Mouse (Mus musculus) ovary, adult 18-20 months (tissue): ENCODE results near the gene Pick1.
A peak's percentile ranks its signal among the peaks of the same experiment; 100 is the strongest.
"Not testable (repeated sequence)": the region's sequence is repeated elsewhere in the genome, so short reads cannot be mapped to it uniquely, and the experiment has no call there.

Experiments
- DNase-seq: peaks from one replicate; pipeline ENCODE4 v3.0.0; 2022; ENCODE audit warnings: low spot score, mixed read lengths

Pick1 gene

GRCm38 (mm10) chr15:79225780-79226179, 3.2 kb upstream of the Pick1 start:
- DNase-seq = not testable (repeated sequence)

DNA sequence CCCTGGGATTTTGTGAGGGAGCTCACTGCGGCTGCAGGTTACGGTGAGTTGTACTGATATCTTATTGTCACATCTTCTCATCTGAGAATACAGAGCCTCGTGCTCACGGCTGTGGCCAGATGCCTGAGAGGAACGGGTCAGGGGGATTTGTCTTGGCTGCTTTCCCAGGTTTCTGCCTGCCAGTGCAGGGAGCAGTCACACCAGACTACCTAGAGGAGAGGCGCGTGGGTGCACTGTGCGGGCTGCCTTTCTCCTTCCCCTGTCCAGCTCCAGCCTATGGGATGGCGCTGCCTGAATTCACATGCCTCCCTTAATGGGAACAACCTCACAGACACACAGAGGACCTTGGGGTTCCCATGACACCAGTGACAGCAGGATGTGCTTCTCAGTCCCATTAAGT, 6.3 kb downstream of the Pick1 start:
- DNase-seq = no peak

DNA sequence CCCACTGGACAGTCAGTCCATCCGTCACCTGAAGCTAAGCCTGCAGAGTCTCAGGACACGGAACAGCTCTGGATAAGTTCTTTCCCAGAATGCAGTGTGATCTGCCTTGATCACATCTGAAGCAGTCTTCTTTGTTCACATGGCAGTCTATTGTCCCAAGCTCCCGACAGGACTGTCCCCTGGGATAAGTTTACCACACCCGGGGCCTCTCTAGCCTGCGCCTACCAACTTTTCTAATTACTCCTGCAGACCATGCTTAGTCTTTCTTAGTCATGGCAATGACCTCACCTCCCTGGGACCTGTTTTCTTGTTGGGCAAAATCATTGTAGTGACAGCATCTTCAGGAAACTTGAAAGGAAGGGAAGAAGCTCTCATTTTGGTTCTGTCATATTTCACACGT, 9.1 kb downstream of the Pick1 start:
- no peak for DNase-seq

DNA sequence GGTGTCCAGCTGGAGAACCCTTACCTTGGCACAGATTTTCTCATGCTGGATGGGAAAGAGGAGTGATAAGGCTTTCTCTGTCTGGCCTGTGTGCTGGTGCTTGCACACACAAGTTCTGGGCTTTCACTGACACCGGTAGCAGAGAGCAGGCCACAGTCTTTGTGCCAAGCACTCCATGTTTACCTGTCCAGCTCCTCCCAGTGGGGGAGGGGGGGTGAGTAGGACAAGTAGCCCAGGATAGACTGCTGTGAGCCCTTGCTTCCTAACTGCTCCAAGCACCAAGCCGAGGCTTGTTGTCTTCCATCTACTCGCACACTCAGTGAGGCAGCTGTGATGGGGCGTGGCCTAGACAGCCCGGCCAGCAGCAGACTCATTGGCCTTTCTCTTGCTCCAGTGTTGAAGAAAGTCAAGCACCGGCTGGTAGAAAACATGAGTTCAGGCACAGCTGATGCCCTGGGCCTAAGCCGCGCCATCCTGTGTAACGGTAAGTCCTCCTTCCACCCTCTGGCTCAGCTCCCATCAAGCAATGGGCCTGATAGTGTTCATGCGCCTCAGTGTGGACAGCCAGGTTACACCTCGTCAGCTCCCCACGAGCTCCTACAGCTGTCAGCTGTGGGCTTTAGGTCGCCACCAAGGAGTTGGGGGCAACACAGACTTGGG, 13.7 kb downstream of the Pick1 start:
- DNase-seq = no peak

- DNase-seq = peak; percentile 90
These were observed 14.5 kb downstream of the Pick1 start for GRCm38 (mm10) chr15:79243234-79244042.

DNA sequence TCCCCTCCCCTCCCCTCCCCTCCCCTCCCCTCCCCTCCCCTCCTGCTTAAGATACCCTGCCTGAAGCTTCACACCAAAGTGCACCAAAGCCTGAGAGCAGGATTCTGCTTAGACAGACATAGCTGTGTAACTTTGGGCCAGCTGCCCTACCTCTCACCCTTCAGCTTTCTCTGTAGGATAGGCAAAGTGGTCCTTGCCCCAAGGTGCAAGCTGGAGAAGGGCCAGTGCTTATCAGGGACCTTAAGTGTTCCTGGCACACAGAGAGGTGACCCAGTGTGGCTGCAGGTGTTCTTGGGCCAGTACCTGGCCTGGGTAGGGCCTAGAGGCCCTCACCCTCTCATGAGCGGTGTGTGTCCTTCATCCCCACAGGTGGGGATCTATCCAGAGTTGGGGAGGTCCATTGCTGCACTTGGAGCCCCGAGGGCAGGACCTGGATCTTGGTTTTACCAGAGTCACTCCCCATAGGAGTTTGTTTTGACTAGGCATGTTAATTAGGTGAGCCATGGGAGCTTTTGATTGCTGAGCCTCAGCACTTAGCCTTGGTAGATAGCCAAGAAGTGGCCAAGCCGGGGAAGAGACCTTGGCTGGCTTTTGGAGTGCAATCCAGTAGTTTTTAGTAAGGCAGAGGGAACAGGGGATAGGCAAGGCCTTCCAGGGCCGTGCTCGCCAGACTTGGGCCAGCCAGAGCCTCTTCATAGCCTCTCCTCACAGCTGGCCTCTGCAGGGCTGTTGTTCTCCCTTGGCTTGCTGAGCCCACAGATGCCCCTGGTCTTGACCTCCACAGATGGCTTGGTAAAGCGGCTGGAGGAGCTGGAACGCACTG, 15.3 kb downstream of the Pick1 start:
- DNase-seq = peak; percentile 80

DNA sequence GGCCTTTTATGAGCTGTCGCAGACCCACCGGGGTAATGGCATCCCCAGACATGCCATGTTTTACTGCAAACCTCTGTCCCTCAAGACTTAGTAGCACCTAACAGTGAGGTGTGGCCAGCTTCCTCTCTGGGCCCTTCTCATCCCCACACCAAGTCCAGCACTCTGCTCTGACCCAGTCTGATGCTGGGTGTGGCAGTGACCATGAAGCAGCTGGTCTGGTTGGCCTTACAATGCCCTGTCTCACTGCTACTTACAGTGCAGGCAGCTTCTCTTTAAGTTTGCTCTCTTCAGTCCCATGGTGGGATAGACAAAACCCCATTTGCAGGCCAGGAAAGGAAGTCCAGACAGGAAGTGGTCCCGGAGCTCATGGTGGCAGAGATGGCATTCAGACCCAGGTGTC, 16.3 kb downstream of the Pick1 start:
- no peak for DNase-seq

DNA sequence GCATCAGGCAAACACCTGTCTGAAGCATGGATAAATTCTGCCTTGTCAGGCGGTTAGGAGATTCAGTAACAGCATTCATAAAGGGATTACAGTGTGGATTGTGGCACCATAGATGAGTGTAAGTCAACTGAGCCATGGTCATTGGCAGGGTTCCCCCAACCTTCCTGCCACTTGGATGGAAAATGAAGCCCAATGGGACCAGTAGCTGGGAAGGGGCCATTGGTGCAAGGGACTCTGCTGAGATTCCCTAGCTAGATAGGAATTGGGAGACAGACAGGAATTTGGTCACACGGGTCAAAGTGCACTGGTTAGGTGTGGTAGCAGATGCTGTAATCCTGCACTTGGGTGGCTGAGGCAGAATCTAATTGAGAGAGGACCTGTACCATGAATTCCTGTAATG, 21.3 kb downstream of the Pick1 start:
- DNase-seq = no peak

DNA sequence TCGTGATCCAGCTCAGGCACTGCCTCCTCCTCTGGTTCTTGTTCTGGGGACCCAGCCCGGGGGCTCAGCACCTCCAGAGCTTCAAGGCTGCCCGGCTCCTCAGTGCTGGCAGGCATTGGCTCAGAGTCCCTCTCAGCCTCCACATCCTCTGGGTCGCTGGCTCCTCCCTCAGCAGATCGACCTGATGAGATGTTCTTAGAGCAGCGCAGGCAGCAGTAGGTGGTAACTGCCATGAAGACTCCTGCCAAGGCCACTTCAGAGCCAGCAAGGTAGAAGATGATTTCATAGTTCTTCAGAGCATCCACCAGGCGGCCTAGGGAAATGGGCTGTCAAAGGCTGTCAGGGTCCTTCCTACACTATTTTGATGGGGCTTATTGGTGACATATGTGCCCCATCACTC, 22.2 kb downstream of the Pick1 start:
- no peak for DNase-seq

- no peak for DNase-seq
These were observed 23.0 kb downstream of the Pick1 start for GRCm38 (mm10) chr15:79251781-79252491.

GRCm38 (mm10) chr15:79252580-79252979, 23.6 kb downstream of the Pick1 start:
- DNase-seq = no peak

GRCm38 (mm10) chr15:79254661-79255060, 25.7 kb downstream of the Pick1 start, which contains the start of gene Slc16a8:
TSS of gene Slc16a8 (minus strand) at chr15:79254761.
- DNase-seq = no peak

DNA sequence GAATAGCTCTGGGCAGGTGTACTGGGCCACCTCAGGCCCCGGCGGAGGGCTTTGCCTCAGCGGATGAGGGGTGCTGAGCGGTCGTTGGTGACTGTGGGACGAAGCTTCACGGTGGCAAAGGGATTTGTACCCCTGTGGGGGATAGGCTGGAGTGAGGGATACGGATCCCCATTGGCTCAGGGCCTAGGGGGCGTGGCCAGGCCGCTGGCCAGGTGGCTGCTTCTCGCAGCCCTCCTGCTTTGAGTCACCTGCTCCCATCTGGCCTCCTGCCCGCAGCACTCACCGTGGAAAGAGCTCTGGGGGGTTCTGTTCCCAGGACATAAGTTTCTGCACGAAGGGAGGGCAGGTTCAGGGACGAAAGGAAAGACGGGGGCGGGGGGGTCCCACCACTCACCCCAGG, 29.5 kb downstream of the Pick1 start:
- no peak for DNase-seq

GRCm38 (mm10) chr15:79261095-79261725, 32.2 kb downstream of the Pick1 start:
- no peak for DNase-seq

GRCm38 (mm10) chr15:79261757-79262156, 32.8 kb downstream of the Pick1 start:
- DNase-seq = no peak

DNA sequence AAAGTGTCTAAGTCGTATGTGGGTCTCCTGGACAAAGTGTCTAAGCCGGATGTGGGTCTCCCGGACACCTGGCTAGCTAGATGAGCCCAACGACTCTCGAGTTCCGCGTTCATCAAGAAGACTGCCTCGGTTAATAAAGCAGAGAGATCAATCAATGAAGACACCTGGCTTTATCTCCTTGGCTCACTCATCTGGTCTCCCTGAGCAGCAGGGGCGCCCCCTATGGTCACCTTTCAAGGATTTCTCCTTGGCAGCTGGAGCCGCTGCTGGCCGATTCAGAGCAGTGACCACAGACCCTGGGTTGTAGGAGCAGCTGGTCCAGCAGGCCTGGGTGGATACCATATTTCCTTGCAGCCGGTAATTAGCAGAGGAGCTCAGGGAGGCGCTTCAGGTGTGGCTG, 33.4 kb downstream of the Pick1 start:
- no peak for DNase-seq

DNA sequence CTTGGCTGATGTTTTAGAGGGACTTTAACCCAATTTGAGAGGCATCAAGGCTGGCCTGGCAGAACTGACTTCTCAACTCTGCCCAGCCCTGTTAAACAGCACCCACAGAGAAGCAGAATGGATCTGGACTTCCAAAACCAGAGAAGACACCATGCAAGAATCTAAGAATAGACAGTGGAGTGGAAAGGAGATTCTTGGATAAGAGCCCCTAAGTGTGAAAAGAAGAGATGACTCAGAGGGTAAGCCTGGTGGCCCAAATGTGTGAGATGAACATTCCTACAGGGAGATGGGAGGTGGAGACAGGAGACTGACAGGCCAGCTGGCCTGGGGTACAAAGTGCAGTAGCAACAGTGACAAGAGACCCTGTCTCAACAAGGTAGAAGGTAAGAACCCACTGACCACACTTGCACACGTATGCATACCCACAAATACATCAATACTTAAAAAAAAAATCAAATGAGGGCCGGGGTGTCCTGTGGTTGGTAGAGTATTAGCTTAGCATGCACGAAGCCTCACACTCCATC, 33.9 kb downstream of the Pick1 start:
- DNase-seq = no peak

DNA sequence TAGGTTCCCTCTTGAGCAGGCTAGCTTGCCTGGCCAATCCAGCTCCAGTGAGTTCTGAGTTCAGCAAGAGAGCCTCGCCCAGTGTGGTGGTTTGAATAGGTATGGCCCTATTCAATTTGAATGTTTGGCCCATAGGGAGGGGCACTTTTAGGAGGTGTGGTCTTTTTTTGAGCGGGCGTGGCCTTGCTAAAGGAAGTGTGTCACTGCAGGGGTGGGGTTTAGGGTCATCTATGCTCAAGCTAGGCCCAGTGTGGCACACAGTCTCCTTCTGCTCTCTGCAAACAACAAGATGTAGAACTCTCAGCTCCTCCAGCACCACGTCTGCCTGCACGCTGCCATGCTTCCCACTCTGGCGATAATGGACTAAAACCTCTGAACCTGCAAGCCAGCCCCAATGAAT, 34.8 kb downstream of the Pick1 start:
- no peak for DNase-seq

DNA sequence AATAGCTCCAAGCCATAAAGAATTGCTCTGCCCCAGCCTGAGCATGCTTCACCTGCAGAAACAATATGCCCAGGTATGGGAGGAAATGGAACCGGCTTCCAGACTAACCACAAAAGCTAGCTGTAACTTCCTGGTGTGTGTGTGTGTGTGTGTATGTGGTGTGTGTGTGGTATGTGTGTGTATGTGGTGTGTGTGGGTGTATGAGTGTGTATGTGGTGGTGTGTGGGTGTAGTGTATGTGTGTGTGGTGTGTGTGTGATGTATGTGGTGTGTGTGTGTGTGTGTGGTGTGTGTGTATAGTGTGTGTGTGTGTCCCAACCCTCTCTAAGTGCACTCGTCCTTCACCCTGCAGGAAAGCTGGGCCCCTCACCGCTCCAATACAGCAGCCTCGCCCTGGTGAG, 36.4 kb downstream of the Pick1 start:
- DNase-seq = no peak

- DNase-seq = no peak
These were observed 39.5 kb downstream of the Pick1 start for GRCm38 (mm10) chr15:79268521-79268920.
